Mouse (Mus musculus) cerebellum, adult (tissue): ENCODE measurements around the gene Cryge.

Source experiments
- ATAC-seq: cut with Nextera tagmentation; 2 replicates; pipeline ENCODE4 v1.9.2; 2017; ENCODE audit warnings: mild to moderate bottlenecking, moderate library complexity, mixed read lengths; ENCODE audit not compliant: insufficient number of reproducible peaks, low FRiP score, low TSS enrichment

Cryge gene

DNA sequence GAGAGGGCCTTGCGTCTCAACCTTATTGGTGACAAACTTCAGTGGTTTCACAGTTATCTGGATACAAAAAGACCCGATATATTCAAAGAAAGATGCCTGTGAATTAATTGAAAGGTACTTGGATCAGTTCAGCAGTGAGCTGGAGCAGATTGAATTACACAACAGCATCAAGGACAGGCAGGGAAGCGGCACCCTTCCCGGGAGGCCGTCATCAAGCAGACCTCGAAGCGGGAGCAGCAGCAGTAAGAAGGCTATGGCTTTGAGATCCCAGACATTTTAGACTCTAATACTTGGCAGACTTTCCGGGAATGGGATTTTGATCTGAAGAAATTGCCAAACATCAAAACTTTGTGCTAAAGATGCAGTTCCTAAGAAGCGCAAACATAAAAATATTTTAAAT is 22.7 kb downstream of the Cryge start:
- ATAC-seq = no peak

DNA sequence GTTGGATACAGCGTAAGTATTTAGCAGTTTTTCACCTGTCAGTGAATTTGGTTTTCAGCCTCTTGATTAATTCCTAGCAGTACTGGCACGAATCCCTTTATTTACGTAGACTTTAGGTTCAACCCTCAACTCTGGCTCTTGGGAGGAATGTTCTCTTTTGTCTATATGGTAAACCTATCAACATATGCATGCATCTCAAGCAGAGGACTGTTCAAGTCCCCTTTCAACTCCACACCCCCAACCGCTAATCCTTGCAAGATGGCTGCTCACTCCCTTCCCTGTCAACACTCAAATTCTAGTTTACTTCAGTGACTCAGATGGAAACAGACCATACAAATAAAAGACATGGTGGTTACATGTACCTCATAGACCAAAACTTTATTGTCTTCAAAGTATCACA is 38.2 kb downstream of the Cryge start:
- no peak for ATAC-seq

DNA sequence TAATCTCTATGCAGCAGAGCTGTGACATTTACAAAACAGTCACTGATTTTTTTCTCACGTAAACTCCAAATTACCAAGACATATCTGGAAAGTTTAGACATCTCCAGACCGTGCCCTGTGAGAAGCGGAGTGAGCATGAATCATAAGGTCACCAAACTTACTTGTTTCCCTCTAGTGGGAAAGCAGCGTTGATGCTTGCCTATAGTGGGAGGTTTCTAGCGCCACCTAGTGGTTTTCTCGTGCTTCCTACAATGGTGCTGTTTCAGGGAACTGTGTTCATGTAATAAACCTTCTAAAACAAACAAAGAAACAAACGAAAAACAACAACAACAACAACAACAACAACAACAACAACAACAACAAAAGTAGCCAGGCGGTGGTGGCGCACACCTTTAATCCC is 40.8 kb downstream of the Cryge start:
- ATAC-seq = peak; percentile 91

DNA sequence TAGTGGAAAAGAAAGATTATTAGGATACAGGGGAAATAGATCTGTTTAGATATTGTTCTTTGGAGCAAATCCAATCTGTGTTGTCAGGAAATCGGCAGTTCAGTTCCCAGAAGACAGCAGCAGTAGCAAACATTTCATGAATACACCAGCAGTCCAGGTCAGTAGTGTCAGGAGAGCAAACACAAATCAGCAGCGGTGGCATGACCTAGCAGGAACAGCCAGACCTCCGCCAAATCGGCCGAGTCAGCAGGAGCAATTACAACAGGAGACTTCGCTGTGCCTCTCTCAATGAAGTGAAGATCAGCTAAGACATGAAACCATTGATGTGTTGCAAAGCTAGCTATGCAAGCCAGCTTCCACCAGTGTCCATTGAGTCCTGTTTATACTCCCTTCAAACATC is 45.4 kb downstream of the Cryge start:
- ATAC-seq = no peak

GRCm38 (mm10) chr1:65004526-65004925 is 46.4 kb downstream of the Cryge start:
- no peak for ATAC-seq
